In the genomic region with DNA sequence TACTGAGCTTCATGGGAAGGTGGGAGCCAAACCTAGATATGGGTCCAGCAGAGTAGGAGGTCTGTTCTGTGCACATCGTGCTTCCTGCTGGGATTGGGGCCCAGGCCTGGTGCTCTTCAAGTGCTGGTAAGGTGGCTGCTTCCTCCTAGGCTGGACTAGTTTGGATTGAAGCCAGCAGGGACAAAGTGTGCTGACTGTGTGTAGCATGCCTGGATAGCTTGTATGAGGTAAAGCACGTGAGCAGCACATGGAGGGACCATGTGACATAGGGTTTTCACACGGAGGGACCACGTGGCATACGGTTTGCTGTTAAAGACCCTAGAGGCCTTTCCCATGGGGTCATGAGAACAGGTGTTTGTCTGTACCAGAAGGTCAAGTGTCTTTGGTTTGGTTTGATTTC, we compare ENCODE assay signal across 12 mouse cellular contexts. TPM values are rescaled to one million over a fixed set of nuclear protein-coding genes. Genes with fewer than 3 reads are reported as not detected.
DNase-seq lines count a peak whose midpoint lies in the region; ATAC-seq and TF ChIP-seq lines count a peak whose summit lies in the region.
"Had no signal": no experiment of that assay in that cellular context is flagged by ENCODE, and none has a peak within 500 bp of the region (broad histone marks: within the 10 kb centered on the region; RNA-seq: fewer than 3 reads in every experiment).

No protein-coding gene starts in this region.

- DNase-seq in heart, adult 2 months: peak in 1 of 2 experiments; percentile 33
- DNase-seq in heart, postnatal 14 days: no peak
- DNase-seq in lung, postnatal 14 days: no peak
- no peak for DNase-seq in adrenal gland, postnatal 4 days (ENCODE audit: low spot score in 2 of 2)
- no peak for DNase-seq in c-Kit-positive CD71-positive TER-119-positive erythroid progenitor cells, embryonic 14.5 days (ENCODE audit: low spot score)
- DNase-seq: adrenal gland, postnatal 10 days; cerebellum, adult 2 months; thymus, adult 18-20 months had no signal

- peaks cover 10% of the 10 kb centered on the region for H3K36me3 ChIP-seq in heart, adult 2 months (ENCODE audit: control insufficient read depth, insufficient read depth, low read length)
- H3K36me3 ChIP-seq in lung, embryonic 15.5 days: peaks cover 37% of the 10 kb centered on the region; the same call in 1 of the 2 replicates
- peaks cover 28% of the 10 kb centered on the region for H3K36me3 ChIP-seq in intestine, embryonic 15.5 days
- H3K36me3 ChIP-seq in small intestine, adult 2 months (ENCODE audit: control insufficient read depth, insufficient read depth, low read length): peaks cover 23% of the 10 kb centered on the region; the same call in 1 of the 2 replicates

- H3K4me2 ChIP-seq in lung, embryonic 15.5 days: no peak overlapping the region
- no peak overlapping the region for H3K4me2 ChIP-seq in intestine, embryonic 15.5 days (replicated peaks)

- H3K27me3 ChIP-seq in heart, adult 2 months (ENCODE audit: control insufficient read depth, insufficient read depth, low read length): no peaks in the 10 kb centered on the region
- H3K27me3 ChIP-seq in lung, embryonic 15.5 days: no peaks in the 10 kb centered on the region
- no peaks in the 10 kb centered on the region for H3K27me3 ChIP-seq in intestine, embryonic 15.5 days (replicated peaks)
- no peaks in the 10 kb centered on the region for H3K27me3 ChIP-seq in small intestine, adult 2 months (ENCODE audit: control insufficient read depth, insufficient read depth, low read length)

- H3K27ac ChIP-seq in heart, adult 2 months: no peak overlapping the region
- H3K27ac ChIP-seq in lung, embryonic 15.5 days: 0 out of 2 replicates have a peak overlapping the region, but pooled peaks have one; percentile 0
- H3K27ac ChIP-seq in intestine, embryonic 15.5 days: peak overlapping the region; percentile 52; the same call in 1 of the 2 replicates
- 0 out of 2 replicates have a peak overlapping the region, but pooled peaks have one; percentile 3 for H3K27ac ChIP-seq in small intestine, adult 2 months (ENCODE audit: insufficient read depth, low read depth, low read length)

- 63% methylated on average over 5 of the region's 5 CpGs for WGBS in heart, adult 2 months
- 64% methylated on average over 5 of the region's 5 CpGs for WGBS in lung, embryonic 15.5 days
- WGBS in intestine, embryonic 15.5 days: 76% methylated on average over 5 of the region's 5 CpGs
- WGBS in small intestine, adult 2 months: 47% methylated on average over 5 of the region's 5 CpGs

- TF ChIP-seq POLR2A in heart, adult 2 months (IDR thresholded peaks at IDR 0.05; ENCODE audit: insufficient read depth, low read depth, low read length): no peak
- TF ChIP-seq POLR2A in small intestine, adult 2 months (IDR thresholded peaks at IDR 0.05; ENCODE audit: low read depth, low read length): no peak

- ATAC-seq in lung, embryonic 15.5 days (ENCODE audit: borderline replicate concordance, extremely low read depth, low FRiP score, low TSS enrichment): no peak
- ATAC-seq in intestine, embryonic 15.5 days: peak; percentile 26; the same call in 1 of the 2 replicates

- peaks cover 15% of the 10 kb centered on the region for H3K4me1 ChIP-seq in heart, adult 2 months (ENCODE audit: control insufficient read depth, insufficient read depth, low read length)
- peaks cover 15% of the 10 kb centered on the region for H3K4me1 ChIP-seq in lung, embryonic 15.5 days
- H3K4me1 ChIP-seq in intestine, embryonic 15.5 days (replicated peaks): peaks cover 29% of the 10 kb centered on the region
- H3K4me1 ChIP-seq in small intestine, adult 2 months (ENCODE audit: control insufficient read depth, insufficient read depth, insufficient read length, low read length): peaks cover 12% of the 10 kb centered on the region; the same call in 1 of the 2 replicates

- no peak overlapping the region for H3K9ac ChIP-seq in heart, adult 2 months (ENCODE audit: low read depth, low read length)
- no peak overlapping the region; the same call in 1 of the 2 replicates for H3K9ac ChIP-seq in lung, embryonic 15.5 days
- no peak overlapping the region for H3K9ac ChIP-seq in intestine, embryonic 15.5 days

- no peak overlapping the region for H3K4me3 ChIP-seq in heart, adult 2 months
- H3K4me3 ChIP-seq in lung, embryonic 15.5 days: no peak overlapping the region
- no peak overlapping the region for H3K4me3 ChIP-seq in intestine, embryonic 15.5 days (replicated peaks)
- H3K4me3 ChIP-seq in small intestine, adult 2 months (ENCODE audit: low read depth, low read length): no peak overlapping the region
- H3K4me3 ChIP-seq: myocyte had no signal

- H3K79me2 ChIP-seq in heart, adult 2 months (replicated peaks; ENCODE audit: control insufficient read depth, insufficient read depth, low read length): peaks cover 4% of the 10 kb centered on the region

- H3K9me3 ChIP-seq in lung, embryonic 15.5 days: no peaks in the 10 kb centered on the region
- no peaks in the 10 kb centered on the region for H3K9me3 ChIP-seq in intestine, embryonic 15.5 days

- 0 out of 2 replicates have a peak, but pooled peaks have one; percentile 2 for TF ChIP-seq EP300 in heart, adult 2 months (IDR thresholded peaks at IDR 0.05; ENCODE audit: insufficient read depth, low read depth, low read length)

- intact Hi-C loops in heart, adult 2 months (cut with DNase I): loop anchor here (5.0 kb wide), 1 partner anchor 82 kb away; no protein-coding TSS in a partner anchor
- intact Hi-C loops in heart, postnatal 14 days (cut with DNase I): no loop called here

- no peak for TF ChIP-seq CTCF in heart, adult 2 months (IDR thresholded peaks at IDR 0.05)
- TF ChIP-seq CTCF in small intestine, adult 2 months (IDR thresholded peaks at IDR 0.05; ENCODE audit: extremely low read depth, insufficient read length, insufficient replicate concordance, low read depth, low read length): no peak

RNA-seq across cellular contexts. Expression of a gene that starts 38.5 kb away (rescaled TPM):
- total RNA-seq in heart, adult 2 months (2021): 10 to 100 TPM; 50.9 to 56.0 TPM
- 13.6 and 22.4 TPM in 2 replicates for polyA plus RNA-seq in heart, adult 2 months (2012; rRNA removed)
- total RNA-seq in heart, postnatal 14 days (2021): 100 to 1,000 TPM; 118 to 122 TPM
- 144 and 151 TPM in 2 replicates for polyA plus RNA-seq in lung, embryonic 15.5 days (2015; fragmentation: Nextera tagmentation; extraction: Ambion mirVana)
- polyA plus RNA-seq in intestine, embryonic 15.5 days (2015; fragmentation: Nextera tagmentation; extraction: Ambion mirVana): 114 and 120 TPM in 2 replicates
- 5.2 and 10.2 TPM in 2 replicates for polyA plus RNA-seq in small intestine, adult 2 months (2012; rRNA removed)
- 100 to 1,000 TPM; 124 to 136 TPM for total RNA-seq in adrenal gland, postnatal 4 days (2021)
